Mouse (Mus musculus): ENCODE measurements around the gene Cntln.

Gene Cntln

GRCm38 (mm10) chr4:85054616-85055015 lies 170.5 kb downstream of the Cntln start:
- no peak for DNase-seq (ENCODE audit: low spot score)

- DNase-seq (ENCODE audit: low spot score) = no peak
Observed at GRCm38 (mm10) chr4:85059598-85059997, 175.5 kb downstream of the Cntln start.

GRCm38 (mm10) chr4:85061676-85062075 lies 177.6 kb downstream of the Cntln start:
- no peak for DNase-seq (ENCODE audit: low spot score)

GRCm38 (mm10) chr4:85096033-85096432 lies 211.9 kb downstream of the Cntln start:
- no peak for DNase-seq (ENCODE audit: low spot score)

- peak; percentile 50 for DNase-seq (ENCODE audit: low spot score)
Observed at GRCm38 (mm10) chr4:85096682-85097081, 212.6 kb downstream of the Cntln start.

- no peak for DNase-seq (ENCODE audit: low spot score)
Observed at GRCm38 (mm10) chr4:85102168-85102567, 218.1 kb downstream of the Cntln start.

- DNase-seq (ENCODE audit: low spot score) = no peak
Observed at GRCm38 (mm10) chr4:85106416-85106815, 222.3 kb downstream of the Cntln start.

GRCm38 (mm10) chr4:85106961-85107360 lies 222.9 kb downstream of the Cntln start:
- DNase-seq (ENCODE audit: low spot score) = no peak

GRCm38 (mm10) chr4:85120271-85120670 lies 236.2 kb downstream of the Cntln start:
- DNase-seq (ENCODE audit: low spot score) = no peak

GRCm38 (mm10) chr4:85149726-85150125 lies 265.6 kb downstream of the Cntln start:
- no peak for DNase-seq (ENCODE audit: low spot score)

- DNase-seq (ENCODE audit: low spot score) = no peak
Observed at GRCm38 (mm10) chr4:85151881-85152280, 267.8 kb downstream of the Cntln start.

- no peak for DNase-seq (ENCODE audit: low spot score)
Observed at GRCm38 (mm10) chr4:85154361-85154760, 270.3 kb downstream of the Cntln start.

- no peak for DNase-seq (ENCODE audit: low spot score)
Observed at GRCm38 (mm10) chr4:85161156-85161555, 277.0 kb downstream of the Cntln start.

GRCm38 (mm10) chr4:85162468-85163312 lies 278.6 kb downstream of the Cntln start:
- DNase-seq (ENCODE audit: low spot score) = no peak

GRCm38 (mm10) chr4:85163313-85163615 lies 279.2 kb downstream of the Cntln start:
- no peak for DNase-seq (ENCODE audit: low spot score)

GRCm38 (mm10) chr4:85168001-85168400 lies 283.9 kb downstream of the Cntln start:
- DNase-seq (ENCODE audit: low spot score) = no peak

GRCm38 (mm10) chr4:85175466-85175865 lies 291.4 kb downstream of the Cntln start:
- no peak for DNase-seq (ENCODE audit: low spot score)

GRCm38 (mm10) chr4:85178394-85179051 lies 294.4 kb downstream of the Cntln start:
- no peak for DNase-seq (ENCODE audit: low spot score)
